Mouse (Mus musculus): ENCODE measurements at regions not wholly inside any gene's neighbourhood (a gene's known extent, or its start where the extent isn't known, plus 50 kb on each side); places are given as distances from the start of the nearest gene placed in this dataset.

DNA sequence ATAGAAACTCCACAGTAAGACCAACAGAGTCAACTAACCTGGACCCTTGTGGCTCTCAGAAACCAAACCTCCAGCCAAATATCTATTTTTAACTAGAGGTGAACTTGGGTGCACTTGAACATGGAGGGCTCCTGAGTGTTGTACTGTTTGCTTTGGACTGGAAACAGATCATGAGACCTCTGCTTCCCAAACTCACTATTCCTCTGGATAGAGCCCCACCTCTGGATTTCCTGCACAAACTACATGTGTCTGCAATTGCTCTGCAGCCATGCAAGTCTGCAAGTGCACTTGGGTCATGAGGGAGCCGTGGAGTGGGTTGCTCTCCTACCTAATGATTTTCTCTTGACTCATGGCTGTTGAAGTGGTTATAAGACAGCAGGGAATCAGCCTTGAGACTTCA is 759.9 kb upstream of the Fam160b2 start:
- no peak for DNase-seq (ENCODE audit: low spot score in 2 of 2)

DNA sequence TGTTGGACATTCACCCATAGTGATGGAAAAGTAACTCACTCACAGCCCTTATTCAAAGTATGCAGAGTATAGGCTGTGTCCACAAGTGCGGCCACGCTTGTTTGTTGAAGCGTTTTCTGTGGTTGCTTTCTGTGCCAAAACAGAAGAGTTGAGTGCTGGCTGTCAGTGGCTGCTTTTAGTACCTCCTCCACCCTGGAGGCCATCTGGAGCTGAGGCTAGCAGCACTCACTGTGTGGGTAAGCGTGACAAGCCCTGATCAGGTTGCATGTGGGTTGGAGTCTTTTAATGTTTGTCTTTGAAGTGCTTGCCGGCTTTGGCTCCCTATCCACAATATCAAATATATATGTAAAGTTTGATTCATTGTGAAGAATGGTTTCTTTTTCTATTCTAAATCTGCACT is 738.6 kb upstream of the Fam160b2 start:
- DNase-seq (ENCODE audit: low spot score in 2 of 2), result no peak

DNA sequence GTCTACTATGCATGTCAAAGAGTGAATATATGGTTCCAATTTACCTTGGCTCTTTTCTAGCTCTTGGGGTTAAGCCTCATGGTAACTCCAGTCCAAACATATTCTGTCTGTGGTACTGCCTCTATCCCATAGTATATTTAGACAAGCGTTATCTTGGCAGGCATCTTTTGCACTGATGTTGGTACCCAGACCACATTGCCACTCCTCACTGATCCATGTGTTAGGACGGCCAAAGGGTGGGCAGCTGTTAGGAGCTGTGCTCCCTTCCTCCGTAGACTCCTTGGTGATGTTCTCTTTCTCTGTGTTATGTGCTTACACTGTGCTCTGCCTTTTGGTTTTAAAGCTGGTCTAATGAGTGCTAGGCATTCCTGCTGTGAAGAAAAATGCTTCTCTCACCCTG is 737.3 kb upstream of the Fam160b2 start:
- DNase-seq (ENCODE audit: low spot score in 2 of 2), result no peak

DNA sequence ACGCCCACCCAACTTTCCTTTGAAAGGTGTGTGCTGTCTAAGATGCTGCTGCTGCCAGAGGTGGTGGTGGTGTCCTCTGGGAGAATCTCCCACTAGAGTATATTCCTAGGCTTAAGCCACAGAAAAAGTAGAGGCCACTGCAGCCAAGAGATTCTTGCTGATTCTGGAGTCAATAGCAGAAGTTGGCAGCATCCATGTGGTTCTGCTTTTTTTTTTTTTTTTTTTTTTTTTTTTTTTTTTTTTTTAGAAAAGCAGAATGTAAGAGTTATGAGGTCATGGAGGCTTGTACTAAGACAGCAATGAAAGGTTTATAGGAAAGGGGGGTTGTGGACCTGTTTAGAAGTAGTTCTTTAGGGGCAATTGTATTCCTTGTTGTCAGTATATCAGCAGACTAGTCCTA is 734.4 kb upstream of the Fam160b2 start:
- no peak for DNase-seq (ENCODE audit: low spot score in 2 of 2)

DNA sequence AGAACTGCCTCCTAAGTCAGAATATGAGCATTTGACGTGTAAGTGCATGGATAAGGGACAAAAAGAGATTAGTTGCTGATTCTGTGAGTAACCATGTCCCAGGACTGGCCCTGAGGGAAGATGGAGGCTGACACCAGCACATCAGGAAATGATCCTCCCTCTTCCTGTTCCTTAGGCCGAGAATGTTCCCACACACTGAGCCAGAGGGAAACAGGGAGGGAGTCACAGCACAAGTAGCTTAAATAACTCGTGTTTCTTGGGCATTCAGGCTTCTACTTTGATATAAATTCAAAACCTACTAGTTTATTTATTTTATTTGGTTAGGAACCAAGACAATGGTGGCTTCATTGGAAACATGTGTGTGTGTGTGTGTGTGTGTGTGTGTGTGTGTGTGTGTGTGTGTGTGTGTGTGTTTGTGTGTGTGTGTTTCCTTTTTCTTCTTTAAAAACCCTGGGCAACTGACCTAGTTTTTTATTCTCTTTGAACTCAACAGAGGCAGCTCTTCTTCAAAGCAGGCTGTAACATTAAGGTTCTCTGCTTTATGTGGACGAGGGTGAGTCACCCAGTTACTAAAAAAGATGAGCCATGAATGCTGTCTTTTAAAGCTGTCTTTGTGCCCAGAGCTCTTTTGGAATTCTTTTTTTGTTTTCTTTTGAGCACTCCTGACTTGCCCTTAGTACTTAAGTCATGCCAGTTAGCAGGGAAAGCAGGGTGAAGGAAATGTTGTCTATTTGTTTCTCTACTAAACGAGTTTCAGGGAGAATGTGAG is 730.4 kb upstream of the Fam160b2 start:
- no peak for DNase-seq (ENCODE audit: low spot score in 2 of 2)

DNA sequence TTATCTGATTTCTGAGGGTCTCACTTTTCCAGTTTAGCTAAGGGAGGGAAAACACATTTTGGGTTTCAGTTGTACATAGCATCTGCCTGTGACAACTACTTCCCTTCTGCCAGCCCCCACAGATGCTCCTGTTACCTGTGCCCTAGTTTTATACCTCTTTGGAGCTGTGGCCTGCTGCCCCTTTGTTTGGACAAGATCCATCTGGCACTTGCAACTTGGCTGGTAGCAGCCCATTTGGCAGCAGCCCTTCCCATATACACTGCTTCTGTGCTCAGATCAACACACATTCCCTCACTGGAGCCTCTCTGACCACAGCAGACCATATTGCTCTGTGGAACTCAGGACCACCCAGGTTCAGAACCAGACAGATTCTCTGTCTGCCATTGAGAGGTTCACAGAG is 728.0 kb upstream of the Fam160b2 start:
- no peak for DNase-seq (ENCODE audit: low spot score in 2 of 2)

DNA sequence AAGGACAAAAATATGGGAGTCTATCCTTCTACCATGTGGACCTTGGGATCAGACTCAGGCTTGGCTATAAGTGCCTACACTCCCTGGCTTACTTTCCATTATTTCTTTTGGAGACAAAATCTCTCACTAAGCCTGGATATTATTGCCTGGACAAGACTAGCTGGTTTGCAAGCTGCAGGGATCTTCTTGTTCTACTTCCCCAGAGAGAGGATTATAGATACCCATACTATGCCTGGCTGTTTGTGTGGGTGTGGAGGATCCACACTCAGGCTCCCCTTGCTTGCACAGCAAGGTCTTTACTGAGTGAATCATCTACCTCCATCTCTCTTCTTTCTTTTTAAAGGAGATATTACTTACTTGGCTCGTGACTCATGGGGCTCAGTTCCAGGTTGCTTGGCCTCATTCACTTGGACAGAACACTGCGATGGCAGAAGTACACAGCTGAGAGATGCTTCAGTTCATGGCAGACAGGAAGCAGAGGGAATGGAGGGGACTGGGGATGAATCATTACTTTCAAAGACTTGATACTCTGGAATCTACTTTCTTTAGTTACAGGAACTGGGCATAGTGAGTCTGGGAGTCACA is 727.0 kb upstream of the Fam160b2 start:
- no peak for DNase-seq (ENCODE audit: low spot score in 2 of 2)

DNA sequence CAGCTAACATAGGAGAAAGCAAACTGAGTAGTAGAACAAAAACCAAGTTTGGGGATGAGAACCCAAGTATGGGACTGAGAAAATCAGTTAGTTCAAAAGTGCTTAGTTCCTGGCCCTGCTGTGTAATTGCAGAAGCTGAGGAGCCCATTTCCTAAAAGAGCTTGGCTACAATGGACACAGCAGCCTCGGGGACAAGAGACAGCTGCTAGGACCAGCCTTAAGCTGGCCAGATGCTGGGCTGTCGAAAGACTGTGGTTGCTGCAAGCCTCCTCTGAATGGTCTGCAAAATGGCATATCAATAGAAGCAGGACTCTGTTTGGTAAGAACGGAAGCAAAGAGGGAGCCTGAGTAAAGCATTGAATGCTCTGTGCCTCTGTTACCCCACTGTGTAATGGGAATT is 715.6 kb upstream of the Fam160b2 start:
- no peak for DNase-seq (ENCODE audit: low spot score in 2 of 2)

DNA sequence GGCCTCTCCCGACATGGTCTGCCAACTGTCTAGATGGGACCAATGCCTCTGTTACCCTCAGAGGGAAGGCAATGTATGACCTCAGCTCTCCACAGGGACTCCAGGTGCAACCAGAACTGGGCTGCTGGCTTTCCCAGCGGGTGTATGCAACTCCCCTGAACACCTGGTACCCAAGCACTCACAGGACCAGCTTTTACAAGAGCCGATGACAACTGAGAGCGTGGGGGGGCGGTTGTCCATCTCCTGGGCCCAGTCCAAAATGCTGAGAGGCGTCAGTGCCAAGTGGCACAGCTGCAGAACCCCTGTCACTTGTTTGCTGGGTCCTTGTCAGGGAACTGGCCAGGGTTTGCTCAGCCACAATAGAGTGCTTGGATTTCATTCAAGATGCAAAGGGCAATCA is 700.1 kb upstream of the Fam160b2 start:
- no peak for DNase-seq (ENCODE audit: low spot score in 2 of 2)

DNA sequence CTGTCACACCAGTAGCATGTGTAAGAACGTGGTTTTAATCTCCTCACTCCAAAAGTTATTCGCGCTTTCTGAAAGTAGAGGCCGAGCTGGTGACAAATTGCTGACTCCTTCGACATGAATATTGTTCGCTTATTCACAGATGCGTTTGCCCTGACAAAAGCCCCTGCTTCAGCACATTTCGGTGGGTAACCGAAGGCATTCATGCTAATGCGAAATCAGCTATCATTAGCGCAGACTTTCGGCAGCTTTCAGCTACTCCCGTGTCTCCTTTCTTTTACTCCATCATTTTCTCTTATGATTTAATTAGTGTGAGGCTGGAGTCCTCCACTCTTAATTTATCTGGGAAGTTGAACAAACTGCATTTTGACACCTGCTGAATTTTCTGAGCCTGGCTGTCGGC is 681.9 kb upstream of the Fam160b2 start:
- no peak for DNase-seq (ENCODE audit: low spot score in 2 of 2)

DNA sequence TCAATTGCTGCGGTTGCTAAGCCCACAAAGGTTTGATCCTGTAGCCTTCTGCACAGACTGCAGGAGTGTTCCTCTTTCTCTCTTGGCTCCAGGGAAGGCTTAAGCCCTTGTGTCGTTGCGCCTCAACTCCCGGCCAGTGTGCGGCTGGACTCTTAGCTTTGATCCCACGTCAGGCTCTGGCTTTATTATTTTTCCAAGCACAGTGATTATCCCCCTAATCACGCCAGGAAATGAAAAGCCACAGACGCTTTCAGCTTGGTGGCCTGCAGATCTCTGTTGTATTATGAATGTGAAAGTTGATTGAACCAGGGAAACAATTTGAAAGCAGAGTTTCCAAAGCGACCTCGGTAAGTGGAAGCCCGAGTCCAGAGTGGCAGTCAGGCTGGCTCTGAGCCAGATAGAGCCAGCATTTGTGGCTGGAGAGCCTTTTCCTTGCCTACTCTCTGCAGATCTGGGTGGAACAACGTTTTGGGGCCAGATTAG is 676.7 kb upstream of the Fam160b2 start:
- peak; percentile 23 to 25 for DNase-seq (ENCODE audit: low spot score in 2 of 2)

DNA sequence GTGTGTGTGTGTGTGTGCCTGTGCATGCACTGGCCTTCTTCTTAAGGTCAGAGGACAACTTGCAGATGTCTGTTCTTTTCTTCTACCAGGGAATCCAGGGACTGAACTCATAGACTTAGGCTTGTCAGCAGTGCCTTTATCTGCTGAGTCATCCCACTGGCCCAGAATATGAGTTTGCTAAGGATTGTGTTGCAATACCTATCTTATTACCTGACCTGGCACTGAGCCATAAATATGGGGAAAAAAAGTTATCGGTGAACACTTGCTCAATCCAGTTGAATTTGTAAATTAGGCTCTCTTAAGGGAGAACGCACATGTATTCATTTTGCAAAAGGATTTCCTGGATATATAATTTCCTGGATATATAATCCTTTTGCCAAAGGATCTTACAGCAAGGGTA is 672.8 kb upstream of the Fam160b2 start:
- DNase-seq (ENCODE audit: low spot score in 2 of 2), result no peak

DNA sequence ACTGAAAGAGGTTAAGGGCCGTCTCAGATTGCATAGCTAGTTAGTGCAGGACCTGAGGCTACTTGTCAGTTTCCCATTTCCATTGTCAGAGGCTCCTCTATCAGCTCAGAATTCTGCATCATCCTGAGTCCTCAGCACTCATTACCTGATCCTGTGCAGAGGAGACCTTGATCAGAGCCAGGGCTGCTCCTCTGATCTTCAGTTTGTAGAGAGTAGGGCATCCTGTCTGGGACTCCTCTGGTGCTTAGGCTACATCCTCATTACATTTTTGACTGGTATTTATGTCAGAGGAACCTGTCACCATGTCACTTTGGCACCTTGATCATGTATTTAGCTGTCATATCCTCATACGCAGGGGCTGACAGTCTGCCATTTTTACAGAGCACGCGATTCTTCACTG is 658.0 kb upstream of the Fam160b2 start:
- DNase-seq (ENCODE audit: low spot score in 2 of 2), result no peak

DNA sequence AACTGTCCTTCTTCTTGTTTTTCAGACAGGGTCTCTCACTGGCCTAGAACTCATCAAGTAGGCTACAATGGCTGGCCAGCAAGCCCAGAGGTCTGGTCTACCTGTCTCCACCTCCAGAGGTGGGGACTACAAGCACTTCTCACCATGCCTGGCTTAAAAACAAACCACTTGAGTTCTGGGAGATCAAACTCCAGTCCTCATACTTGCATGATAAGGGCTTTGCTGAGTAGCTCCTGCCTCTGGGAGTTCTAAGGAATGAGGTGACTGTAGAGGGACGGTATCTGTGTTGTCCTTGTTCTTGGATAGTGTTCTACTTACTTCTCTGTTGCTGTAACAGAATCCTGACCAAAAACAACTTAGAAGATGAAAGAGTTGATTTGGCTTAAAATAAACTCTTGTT is 654.6 kb upstream of the Fam160b2 start:
- DNase-seq (ENCODE audit: low spot score in 2 of 2), result no peak

DNA sequence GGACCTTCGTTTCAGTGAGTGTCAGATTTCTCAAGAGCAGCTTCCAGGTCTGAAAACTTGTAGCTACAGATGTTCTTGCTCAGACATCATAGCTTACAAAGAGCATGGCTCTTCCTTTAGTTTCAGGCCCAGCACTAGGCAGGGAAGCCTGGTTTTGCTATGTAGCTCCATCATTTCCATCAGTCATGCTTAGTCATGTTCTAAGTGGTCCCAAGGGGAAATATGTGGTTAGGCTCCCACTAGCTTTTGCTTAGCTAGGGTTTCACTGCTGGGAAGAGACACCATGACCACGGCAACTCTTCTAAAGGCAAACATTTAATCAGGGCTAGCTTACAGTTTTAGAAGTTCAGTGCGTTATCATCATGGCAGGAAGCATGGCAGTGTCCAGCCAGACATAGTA is 652.5 kb upstream of the Fam160b2 start:
- DNase-seq (ENCODE audit: low spot score in 2 of 2), result no peak

DNA sequence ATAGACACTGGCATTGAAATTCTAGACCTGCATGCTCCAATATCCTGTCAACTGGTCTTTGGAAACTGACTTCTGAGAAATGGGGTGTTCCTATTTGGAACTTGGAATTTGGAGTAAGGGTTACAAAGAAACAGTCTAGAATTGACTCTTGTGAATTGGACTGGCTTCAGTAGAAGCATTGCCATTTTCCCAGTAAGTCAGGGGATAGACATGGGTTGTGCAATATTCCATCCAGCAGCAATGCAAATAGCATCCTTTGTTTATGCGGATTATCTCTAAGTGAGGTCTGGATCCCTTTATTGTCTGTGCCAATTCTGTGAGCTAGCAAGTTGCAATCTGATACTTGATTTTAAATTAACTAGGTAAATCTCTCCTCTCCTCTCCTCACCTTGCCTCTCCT is 651.5 kb upstream of the Fam160b2 start:
- DNase-seq (ENCODE audit: low spot score in 2 of 2), result no peak

DNA sequence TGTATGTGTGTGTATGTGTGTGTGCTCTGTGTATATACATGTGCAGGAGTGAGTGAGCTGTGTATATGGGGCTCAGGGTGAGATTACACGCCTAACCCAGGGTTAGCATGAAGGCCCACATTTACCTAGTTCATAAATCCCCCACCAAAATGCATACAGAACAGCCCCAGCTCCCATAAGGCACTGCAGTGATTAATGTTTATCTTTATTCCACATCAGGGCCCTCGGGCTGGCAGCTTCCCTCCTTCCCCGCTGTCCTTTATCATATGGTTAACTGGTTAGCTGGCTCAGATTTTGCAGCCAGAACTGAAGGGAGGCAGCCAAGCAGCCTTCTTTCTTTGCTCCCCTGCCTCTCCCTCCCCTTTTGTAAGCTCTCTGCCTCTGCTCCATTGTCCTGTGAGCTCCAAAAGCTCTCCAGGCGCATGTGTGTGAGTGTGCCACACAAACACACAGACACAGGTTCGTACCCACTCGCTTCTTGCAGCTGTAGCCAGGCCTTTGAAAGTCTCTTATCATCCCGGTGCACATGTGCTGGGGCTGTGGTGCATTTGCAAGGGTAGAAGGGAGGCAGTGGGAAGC is 649.8 kb upstream of the Fam160b2 start:
- no peak for DNase-seq (ENCODE audit: low spot score in 2 of 2)

DNA sequence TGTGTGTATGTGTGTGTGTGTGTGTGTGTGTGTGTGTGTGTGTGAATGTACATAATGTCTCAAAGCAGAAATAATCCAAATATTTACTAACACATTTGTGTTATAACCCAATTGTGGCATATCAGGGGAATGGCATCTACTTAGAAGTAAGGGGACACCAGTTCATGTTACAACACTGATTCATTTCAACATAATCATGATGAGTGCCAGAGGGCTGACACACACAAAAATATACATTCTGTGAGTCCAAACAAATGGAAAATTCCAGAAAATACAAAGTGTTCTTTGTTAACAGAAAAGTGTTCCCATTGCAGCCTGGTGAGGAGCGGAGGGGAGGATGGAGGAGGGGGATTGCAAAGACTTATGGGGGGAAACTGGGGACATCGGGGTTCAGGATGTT is 648.9 kb upstream of the Fam160b2 start:
- DNase-seq (ENCODE audit: low spot score in 2 of 2), result no peak

DNA sequence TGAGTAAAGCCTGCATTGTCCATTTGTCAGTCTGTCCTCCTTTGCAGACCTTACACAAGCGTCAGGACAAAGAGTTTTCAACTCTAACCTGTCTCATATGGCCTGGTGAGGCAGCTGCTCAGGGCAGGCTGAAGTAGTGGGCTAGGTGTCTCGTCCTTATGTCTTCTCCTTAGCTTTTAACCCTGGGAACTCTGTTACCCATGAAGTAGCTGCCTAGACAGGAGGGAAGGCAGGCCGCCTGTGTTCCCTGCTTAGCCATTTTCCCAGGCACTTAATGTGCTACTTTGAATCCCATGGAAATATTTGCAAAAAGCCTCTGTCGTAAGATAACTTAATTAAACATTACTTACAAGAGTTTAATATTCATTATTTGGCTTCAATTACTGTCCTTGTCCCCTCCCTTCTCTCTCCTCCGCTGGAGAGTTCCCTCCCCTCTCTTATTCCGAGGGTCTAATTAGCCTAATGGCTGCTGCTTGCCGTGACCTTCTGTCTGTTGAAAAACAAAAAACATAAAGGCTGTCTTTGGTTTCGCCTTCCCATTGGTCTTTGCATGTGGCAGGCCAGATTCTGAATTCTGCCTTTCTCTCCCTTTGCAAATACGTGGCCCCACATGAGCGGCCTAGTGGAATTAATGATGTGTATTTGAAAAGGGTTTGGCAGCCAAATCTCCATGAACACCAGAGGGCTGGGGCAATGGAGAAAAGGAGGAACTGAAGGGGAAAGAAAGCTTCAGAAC is 642.2 kb upstream of the Fam160b2 start:
- no peak for DNase-seq (ENCODE audit: low spot score in 2 of 2)

DNA sequence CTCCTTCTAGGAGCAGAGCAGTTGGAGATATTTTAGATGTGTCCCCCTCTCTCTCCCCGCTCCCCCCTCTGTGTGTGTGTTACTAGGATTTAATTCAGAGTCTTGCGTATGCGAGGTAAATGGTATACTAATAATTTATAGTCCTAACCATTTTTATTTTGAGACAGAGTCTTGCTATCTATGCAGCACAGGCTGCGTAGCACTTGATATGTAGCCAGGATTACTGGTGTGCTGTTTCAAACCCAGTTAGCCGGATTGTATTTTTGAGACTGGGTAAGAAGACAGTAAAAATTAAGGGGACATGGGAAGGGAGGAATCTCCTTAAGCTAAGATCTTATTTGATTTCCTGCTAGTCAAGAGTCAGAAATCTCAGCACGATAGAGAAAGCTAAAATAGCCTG is 636.6 kb upstream of the Fam160b2 start:
- no peak for DNase-seq (ENCODE audit: low spot score in 2 of 2)

DNA sequence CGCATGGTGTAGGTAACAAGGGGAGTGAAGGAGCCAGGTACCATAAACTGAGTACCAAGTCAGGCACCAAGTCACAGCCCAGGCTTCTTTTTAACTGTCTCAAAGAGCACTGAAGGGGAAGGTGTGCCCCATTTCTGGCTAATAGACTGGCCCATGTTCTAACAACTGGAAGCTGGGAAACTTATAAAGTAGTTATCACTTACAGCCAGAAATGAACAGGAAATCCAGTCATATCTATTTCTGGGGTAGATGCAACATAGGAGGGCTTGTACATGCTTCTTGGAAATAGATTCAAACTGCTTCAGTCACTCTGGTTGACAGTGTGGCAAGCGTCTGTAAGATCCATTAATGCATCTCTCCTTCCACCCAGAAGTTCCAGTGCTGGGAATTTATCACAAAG is 635.3 kb upstream of the Fam160b2 start:
- no peak for DNase-seq (ENCODE audit: low spot score in 2 of 2)

DNA sequence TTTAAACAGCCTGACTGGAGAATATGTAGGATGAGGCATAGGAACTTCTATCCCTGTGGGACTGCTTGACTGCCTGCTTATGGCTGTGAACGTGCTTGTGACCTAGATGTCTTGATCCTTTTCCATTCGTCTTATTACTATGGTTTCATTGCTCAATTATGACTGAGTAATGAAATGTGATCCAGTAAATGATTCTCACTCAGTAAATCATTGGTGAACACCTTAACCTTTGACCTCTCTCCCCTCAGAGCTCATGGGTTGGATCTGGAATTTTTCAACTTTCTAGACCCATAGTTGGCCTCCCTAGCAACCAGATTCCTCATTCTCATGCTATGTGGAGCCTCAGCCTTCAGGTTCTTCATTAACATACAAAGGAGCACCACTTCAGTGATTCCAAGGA is 634.6 kb upstream of the Fam160b2 start:
- DNase-seq (ENCODE audit: low spot score in 2 of 2), result no peak

All from adrenal gland, adult 18-20 months (tissue).